Mouse (Mus musculus): ENCODE results near the gene Ccr5. TPM values are rescaled to one million over a fixed set of nuclear protein-coding genes. Genes with fewer than 3 reads are reported as not detected.
"Not testable (repeated sequence)": the region's sequence is repeated elsewhere in the genome, so short reads cannot be mapped to it uniquely, and the experiment has no call there.

Gene Ccr5
- 0.22 and 0.27 TPM in 2 replicates for polyA plus RNA-seq (2015; fragmentation: Nextera tagmentation; extraction: Ambion mirVana)

DNA sequence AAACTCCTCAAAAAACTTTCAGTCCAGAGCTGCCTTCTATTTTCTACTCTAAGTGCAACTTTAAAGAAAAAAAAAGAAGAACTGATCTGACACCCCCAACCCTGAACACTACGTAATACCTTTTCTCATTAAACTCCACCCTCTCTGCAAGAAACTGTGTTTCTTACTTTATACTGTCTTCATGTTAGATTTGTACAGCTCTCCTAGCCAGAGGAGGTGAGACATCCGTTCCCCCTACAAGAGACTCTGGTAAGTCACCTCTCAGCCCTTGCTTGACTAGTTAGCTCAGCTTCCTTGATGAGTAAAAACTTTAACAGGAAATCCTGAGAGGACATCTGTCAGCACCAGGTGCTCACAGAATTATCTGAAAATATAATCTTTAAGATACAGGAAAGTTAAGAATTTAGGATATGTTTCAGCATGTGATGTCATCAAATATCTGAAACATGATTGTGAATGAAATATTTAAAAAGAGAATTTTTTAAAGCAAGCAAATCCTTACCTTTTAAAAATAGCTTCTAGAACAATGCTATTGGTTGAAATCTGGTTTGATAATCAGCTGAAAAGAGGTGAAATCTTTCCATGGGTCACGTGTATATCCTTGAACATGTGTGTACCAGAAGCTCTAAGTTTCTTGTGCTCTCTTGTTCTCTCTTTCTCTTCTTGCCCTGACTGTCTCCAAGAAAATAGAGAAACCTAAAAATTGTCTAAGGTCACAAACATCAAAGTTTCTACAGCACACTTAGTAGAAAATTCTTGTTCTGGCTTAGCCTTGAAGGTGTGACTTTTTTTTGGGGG, at the start of gene Ccr5:
Gene Ccr5 (plus strand): TSS at position 157 of the 798 bp plus-strand sequence.
- no peak for ATAC-seq
- Histone ChIP-seq H3K9me3 (no peaks in the 10 kb centered on the region), H3K27ac (no peak within 1 kb of the TSS), H3K4me1 (replicated peaks) (no peaks in the 10 kb centered on the region), H3K9ac (replicated peaks) (no peak within 1 kb of the TSS), H3K27me3 (no peaks in the 10 kb centered on the region), H3K36me3 (no peaks in the 10 kb centered on the region), H3K4me3 (replicated peaks) (no peak within 1 kb of the TSS), H3K4me2 (replicated peaks) (no peak within 1 kb of the TSS)
- 83% methylated on average over 3 of the region's 3 CpGs for WGBS

DNA sequence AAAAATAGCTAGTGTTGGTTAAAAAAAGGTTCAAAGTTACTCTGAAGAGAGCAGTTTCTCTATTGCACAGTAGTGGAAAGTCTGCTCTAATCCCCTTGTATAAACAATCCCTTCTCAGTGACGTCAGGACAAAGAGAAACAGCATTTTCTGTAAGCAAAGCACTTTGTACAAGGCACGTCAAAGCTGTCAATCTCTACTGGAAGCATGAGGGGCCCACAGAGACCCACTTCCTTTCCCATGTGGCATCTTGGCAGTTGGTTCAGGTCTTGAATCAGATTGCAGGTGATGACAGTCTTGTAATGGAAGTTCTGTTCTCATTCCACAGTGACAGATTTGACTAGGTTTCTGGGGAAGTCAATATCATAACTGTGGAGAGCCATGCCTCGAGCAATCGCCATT, 41.5 kb upstream of the Ccr5 start:
- no peak for ATAC-seq
- Histone ChIP-seq H3K27me3 (no peaks in the 10 kb centered on the region), H3K9ac (replicated peaks) (no peak overlapping the region), H3K4me3 (replicated peaks) (no peak overlapping the region), H3K27ac (no peak overlapping the region), H3K9me3 (no peaks in the 10 kb centered on the region), H3K4me1 (replicated peaks) (no peaks in the 10 kb centered on the region), H3K36me3 (no peaks in the 10 kb centered on the region), H3K4me2 (replicated peaks) (no peak overlapping the region)
- 59% methylated on average over 4 of the region's 4 CpGs for WGBS

DNA sequence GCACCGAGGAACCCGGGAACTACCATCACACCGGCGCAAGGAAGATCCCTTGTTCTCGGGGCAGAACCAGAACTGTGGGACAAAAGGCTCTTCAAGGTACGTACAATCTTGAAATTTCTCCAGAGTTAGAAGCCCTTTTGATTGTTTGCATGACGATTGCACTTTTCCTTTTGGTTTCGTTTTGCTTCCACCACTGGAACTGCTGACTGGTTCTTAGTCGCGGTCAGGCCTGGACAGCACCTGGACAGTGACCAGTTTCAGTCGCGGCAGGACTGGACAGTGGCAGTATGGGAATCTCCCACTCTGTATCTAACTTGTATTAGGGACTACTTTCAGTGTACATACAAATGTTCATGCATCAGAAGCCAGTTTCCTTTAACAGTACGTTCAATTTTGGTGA, 40.9 kb upstream of the Ccr5 start:
- not testable (repeated sequence) for H3K27ac ChIP-seq; H3K9ac ChIP-seq (replicated peaks); H3K4me1 ChIP-seq (replicated peaks); H3K27me3 ChIP-seq; H3K36me3 ChIP-seq; H3K9me3 ChIP-seq; H3K4me2 ChIP-seq (replicated peaks); ATAC-seq; H3K4me3 ChIP-seq (replicated peaks)
- 94% methylated on average over 12 of the region's 13 CpGs for WGBS

DNA sequence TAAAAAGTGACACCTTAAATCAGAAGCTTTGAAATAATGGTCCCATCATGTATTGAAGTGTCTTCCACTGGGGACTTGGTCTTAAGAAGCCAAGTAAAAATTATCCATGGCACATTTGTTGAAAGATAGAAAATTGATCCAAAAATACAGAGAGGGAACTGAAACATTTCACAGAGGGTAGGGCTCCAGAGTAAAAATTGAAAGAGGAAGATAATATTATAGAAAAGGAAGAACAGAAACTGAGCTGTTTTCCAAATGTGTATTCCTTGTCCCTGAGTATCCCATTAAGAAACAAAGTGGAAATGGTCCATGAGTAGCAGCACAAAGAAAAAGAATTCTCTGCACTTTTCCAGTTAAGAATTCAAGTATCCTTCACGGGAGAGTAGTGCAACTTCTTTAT, 30.9 kb upstream of the Ccr5 start:
- Histone ChIP-seq H3K4me1 (replicated peaks) (no peaks in the 10 kb centered on the region), H3K27ac (no peak overlapping the region), H3K27me3 (no peaks in the 10 kb centered on the region), H3K4me3 (replicated peaks) (no peak overlapping the region), H3K36me3 (no peaks in the 10 kb centered on the region), H3K9me3 (no peaks in the 10 kb centered on the region), H3K4me2 (replicated peaks) (no peak overlapping the region), H3K9ac (replicated peaks) (no peak overlapping the region)
- ATAC-seq, result no peak
- WGBS, result 75% methylated on average over 1 of the region's 1 CpGs

DNA sequence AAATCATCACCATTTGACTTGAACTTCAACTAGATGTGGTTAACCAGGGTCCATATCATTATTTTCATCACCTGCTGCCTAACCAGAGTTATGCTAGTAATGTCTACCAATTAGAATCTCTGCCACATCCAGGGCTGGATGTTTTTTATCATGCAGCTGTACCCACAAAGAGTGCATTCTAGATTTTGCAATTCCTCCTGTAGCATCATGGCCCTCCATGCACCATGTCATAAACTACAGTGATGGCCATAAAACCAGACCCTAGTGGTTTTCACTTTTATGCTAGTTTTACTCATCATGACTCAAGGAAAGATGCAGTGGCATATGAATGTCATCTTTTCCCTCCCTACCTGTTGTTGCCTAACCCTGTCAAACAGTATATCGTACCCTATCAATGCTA, 22.2 kb upstream of the Ccr5 start:
- H3K36me3 ChIP-seq, result no peaks in the 10 kb centered on the region
- 88% methylated on average over 1 of the region's 1 CpGs for WGBS
- no peak for ATAC-seq
- H3K27ac ChIP-seq, result no peak overlapping the region
- no peaks in the 10 kb centered on the region for H3K9me3 ChIP-seq
- no peaks in the 10 kb centered on the region for H3K4me1 ChIP-seq (replicated peaks)
- no peak overlapping the region for H3K9ac ChIP-seq (replicated peaks)
- H3K4me3 ChIP-seq (replicated peaks), result no peak overlapping the region
- H3K27me3 ChIP-seq, result no peaks in the 10 kb centered on the region
- no peak overlapping the region for H3K4me2 ChIP-seq (replicated peaks)

DNA sequence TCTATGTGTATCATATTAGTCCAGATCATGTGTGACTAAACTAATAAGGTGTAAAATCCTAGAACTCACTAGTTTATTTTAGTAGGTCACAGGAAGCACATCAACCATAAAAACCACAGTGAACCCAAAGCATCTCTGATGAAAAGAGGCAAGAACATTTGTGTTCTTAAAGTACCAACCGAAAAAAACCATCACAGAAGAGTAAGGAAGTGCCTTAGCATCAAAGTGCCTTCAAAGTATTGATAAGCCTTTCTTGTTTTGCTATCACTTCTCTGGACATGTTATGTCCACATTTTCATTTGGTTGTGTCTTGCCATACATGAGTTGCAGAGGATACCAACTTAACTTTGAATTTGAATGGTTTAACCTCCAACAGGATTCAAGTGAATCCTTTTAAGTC, 21.0 kb upstream of the Ccr5 start:
- H3K4me2 ChIP-seq (replicated peaks), result no peak overlapping the region
- H3K27me3 ChIP-seq, result no peaks in the 10 kb centered on the region
- H3K9ac ChIP-seq (replicated peaks), result no peak overlapping the region
- H3K27ac ChIP-seq, result no peak overlapping the region
- no peaks in the 10 kb centered on the region for H3K9me3 ChIP-seq
- H3K4me1 ChIP-seq (replicated peaks), result no peaks in the 10 kb centered on the region
- WGBS, result 82% methylated on average over 1 of the region's 1 CpGs
- H3K36me3 ChIP-seq, result no peaks in the 10 kb centered on the region
- ATAC-seq, result no peak
- H3K4me3 ChIP-seq (replicated peaks), result no peak overlapping the region

DNA sequence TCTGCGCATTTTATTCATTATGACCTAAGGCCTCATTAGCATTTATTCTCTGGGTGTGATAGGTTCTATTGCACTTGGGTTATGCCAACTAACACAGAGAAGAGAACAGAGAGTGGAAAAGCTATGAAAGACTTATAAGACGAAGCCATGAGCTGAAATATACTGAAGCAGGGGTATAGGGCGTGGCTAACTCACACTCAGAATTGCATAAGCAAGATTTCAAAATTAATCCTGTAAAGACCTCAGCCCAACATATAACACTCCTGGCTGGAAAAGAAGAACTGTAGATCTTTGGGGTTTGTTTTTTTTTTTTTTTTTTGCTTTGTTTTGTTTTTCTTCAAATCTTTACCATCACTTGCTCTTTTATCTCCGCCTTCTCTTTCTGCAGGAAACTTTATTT, 19.6 kb upstream of the Ccr5 start, which contains the start of gene Ccr2:
Gene Ccr2 (plus strand): TSS at position 228 of the 400 bp plus-strand sequence.
- Histone ChIP-seq H3K27ac (no peak within 1 kb of the TSS), H3K4me3 (replicated peaks) (no peak within 1 kb of the TSS), H3K9me3 (no peaks in the 10 kb centered on the region), H3K4me2 (replicated peaks) (no peak within 1 kb of the TSS), H3K27me3 (no peaks in the 10 kb centered on the region), H3K4me1 (replicated peaks) (no peaks in the 10 kb centered on the region), H3K36me3 (no peaks in the 10 kb centered on the region), H3K9ac (replicated peaks) (no peak within 1 kb of the TSS)
- ATAC-seq, result no peak
- 87% methylated on average over 4 of the region's 4 CpGs for WGBS

DNA sequence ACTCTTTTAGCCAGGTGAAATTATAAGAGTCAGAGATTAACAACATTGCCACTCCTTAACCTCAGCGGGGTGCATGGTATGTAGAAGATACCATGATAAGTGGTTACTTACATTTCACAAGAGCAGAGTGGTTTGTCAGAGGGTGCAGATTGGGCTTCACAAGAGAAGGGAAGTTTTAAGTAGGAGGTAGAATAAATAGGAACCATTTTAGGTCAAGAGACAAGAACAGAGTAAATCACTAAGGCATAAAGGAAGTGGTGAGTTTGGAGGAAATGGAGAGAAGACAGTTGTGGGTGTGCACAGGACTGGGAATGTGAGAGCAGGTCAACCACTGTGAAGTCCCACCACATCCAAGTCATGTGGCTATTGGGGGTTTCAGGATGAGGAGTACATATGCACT, 18.1 kb upstream of the Ccr5 start:
- no peaks in the 10 kb centered on the region for H3K9me3 ChIP-seq
- WGBS, result 67% methylated on average over 1 of the region's 1 CpGs
- no peak overlapping the region for H3K27ac ChIP-seq

DNA sequence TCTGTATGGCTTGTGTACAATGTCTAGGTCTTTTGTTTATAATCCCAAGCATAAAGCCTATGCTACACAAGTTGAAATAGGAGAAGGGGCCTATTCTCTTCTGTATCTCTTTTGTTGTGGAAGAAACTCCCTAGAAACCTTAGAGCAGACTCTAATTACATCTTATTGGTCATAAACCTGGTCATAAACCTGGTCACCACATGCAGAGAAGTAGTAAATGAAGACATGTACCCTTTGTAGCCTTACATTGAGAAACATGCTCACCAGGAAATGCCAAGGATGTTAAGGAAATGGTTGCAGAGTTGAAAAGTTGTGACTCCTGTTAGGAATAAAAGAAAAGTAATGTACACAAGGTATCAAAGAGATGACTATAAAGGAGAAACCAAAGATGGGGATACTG, 16.1 kb upstream of the Ccr5 start:
- Histone ChIP-seq H3K36me3 (no peaks in the 10 kb centered on the region), H3K4me2 (replicated peaks) (no peak overlapping the region), H3K4me3 (replicated peaks) (no peak overlapping the region), H3K27ac (no peak overlapping the region), H3K9me3 (no peaks in the 10 kb centered on the region), H3K9ac (replicated peaks) (no peak overlapping the region), H3K4me1 (replicated peaks) (no peaks in the 10 kb centered on the region), H3K27me3 (no peaks in the 10 kb centered on the region)
- no peak for ATAC-seq

More for the DNA sequence above, 18.1 kb upstream of the Ccr5 start:
- no peak for ATAC-seq
- no peaks in the 10 kb centered on the region for H3K27me3 ChIP-seq
- no peak overlapping the region for H3K4me3 ChIP-seq (replicated peaks)
- no peaks in the 10 kb centered on the region for H3K36me3 ChIP-seq
- H3K9ac ChIP-seq (replicated peaks), result no peak overlapping the region
- H3K4me2 ChIP-seq (replicated peaks), result no peak overlapping the region
- no peaks in the 10 kb centered on the region for H3K4me1 ChIP-seq (replicated peaks)

DNA sequence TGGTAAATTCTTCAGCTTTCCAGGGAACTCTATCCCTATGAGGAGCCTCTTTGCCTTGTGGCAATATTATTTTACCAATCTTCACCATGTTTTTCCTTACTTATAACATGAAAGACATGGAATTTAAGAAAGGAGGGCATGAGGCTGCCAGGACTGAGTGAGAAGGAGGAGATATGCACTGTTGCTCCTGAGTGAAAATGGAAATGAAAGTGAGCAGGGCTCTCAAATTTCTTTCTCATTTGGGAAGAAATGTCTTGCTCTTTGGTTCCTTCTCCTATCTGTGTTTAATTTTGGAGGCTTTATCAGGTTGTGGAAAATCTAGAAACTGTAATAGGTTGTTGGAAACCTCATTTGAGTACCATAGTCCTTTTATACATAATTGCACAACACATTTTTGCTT, 14.1 kb upstream of the Ccr5 start:
- Histone ChIP-seq H3K27ac (no peak overlapping the region), H3K9me3 (no peaks in the 10 kb centered on the region), H3K9ac (replicated peaks) (no peak overlapping the region), H3K4me2 (replicated peaks) (no peak overlapping the region), H3K4me1 (replicated peaks) (no peaks in the 10 kb centered on the region), H3K4me3 (replicated peaks) (no peak overlapping the region), H3K36me3 (no peaks in the 10 kb centered on the region), H3K27me3 (no peaks in the 10 kb centered on the region)
- no peak for ATAC-seq

DNA sequence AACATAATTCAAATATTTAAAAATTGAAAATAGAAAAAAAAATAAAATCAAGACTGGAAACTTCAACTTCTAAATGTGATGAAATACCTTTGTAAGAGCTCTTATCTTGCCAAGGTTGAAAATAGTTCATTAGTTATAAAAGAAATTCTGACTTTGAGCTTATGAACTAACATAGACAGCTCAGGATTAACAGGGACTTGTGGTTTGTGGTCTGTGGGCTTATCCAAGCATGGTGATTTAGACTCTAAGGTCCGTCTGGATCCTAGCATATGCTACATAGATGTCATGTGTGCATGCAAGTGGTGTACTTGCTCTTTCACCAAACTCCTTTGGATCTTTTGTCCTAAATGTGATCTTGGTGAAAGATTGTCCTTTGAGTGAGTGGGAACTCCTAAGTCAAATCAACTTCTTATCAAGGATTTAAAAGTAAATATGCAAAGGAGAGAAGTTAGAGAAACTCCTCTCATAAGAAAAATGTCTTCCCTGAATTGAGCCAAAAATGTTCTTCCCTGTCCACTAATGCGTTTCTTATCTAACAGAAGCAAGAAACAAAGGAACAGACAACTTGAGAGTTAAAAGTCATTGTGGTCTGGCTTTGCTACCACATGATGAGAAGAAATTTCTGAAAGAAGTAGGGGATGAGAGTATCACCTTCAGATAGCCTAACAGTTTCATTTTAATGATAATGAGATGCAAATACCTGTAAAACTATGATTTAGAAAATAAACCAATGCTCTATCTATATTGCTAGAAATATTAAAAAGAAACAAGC, 12.8 kb upstream of the Ccr5 start:
- H3K4me2 ChIP-seq (replicated peaks), result no peak overlapping the region
- H3K9ac ChIP-seq (replicated peaks), result no peak overlapping the region
- H3K27me3 ChIP-seq, result no peaks in the 10 kb centered on the region
- H3K4me1 ChIP-seq (replicated peaks), result no peaks in the 10 kb centered on the region
- no peak overlapping the region for H3K27ac ChIP-seq
- H3K4me3 ChIP-seq (replicated peaks), result no peak overlapping the region
- H3K9me3 ChIP-seq, result no peaks in the 10 kb centered on the region
- ATAC-seq, result no peak
- no peaks in the 10 kb centered on the region for H3K36me3 ChIP-seq
- 71% methylated on average over 2 of the region's 2 CpGs for WGBS

DNA sequence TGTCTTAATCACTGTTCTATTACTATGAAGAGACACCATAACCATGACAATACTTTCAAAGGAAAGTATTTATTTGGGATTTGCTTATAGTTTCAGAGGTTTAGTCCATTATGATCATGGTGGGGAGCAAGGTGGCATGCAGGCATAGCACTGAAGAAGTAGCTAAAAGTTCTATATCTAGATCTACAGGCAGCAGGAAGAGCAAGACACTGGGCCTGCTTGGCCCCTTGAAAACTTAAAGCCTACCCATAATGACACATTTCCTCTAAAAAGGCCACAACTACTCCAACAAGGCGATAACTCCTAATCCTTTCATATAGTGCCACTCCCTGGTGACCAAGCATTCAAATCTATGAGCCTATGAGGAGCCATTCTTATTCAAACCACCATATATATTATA, 9.3 kb upstream of the Ccr5 start:
- Histone ChIP-seq H3K27me3 (no peaks in the 10 kb centered on the region), H3K9me3 (no peaks in the 10 kb centered on the region), H3K4me3 (replicated peaks) (no peak overlapping the region), H3K27ac (no peak overlapping the region), H3K36me3 (no peaks in the 10 kb centered on the region), H3K9ac (replicated peaks) (no peak overlapping the region), H3K4me1 (replicated peaks) (no peaks in the 10 kb centered on the region), H3K4me2 (replicated peaks) (no peak overlapping the region)
- WGBS, result 73% methylated on average over 1 of the region's 1 CpGs
- ATAC-seq, result no peak

All from midbrain, embryonic 13.5 days (tissue).